Mouse (Mus musculus): ENCODE results near the gene Tmem141. TPM values are rescaled to one million over a fixed set of nuclear protein-coding genes. Genes with fewer than 3 reads are reported as not detected.

Tmem141 gene
- polyA plus RNA-seq, 1 experiment, result 0.15 TPM

DNA sequence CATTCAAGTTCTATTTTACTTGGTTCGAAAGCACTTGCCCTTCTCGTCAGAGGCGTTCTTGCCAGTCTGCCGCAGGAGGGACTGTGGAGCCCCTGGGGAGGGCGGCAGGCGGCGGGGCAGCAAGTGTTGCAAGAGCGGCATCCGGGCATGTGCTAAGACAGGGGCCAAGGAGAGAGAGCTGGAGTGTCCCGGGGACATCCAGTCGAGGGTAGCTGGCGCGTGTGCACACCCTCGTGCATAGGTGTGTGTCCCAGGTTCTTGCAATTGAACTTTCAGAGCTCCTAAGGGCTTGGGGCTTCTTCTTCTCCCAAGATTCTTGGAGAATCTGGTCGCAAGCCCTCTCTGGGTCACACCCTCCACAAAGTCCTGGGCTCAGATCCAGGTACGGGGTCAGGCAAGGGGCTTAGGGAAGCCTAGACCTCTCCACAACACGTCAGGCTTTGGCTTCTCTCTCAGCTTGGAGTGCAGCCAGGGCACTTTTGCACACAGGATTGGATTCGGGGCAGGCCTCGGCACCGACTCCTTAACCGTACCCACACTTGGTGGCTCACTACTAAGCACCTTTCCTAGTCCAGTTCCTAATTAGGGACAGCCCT lies 46.3 kb downstream of the Tmem141 start:
- peaks cover 51% of the 10 kb centered on the region for H3K4me1 ChIP-seq (ENCODE audit: control insufficient read depth)
- peaks cover 55% of the 10 kb centered on the region for H3K27me3 ChIP-seq (ENCODE audit: control insufficient read depth)
- TF ChIP-seq GATA1 (IDR thresholded peaks at IDR 0.05; ENCODE audit: low read length), result no peak
- no peak for TF ChIP-seq TAL1 (IDR thresholded peaks at IDR 0.05; ENCODE audit: low read length)

GRCm38 (mm10) chr2:25574579-25575431 lies 47.0 kb downstream of the Tmem141 start, which contains the start of the genes Mamdc4 and Phpt1:
TSS of gene Mamdc4 (minus strand) at chr2:25574845.
TSS of gene Phpt1 (minus strand) at chr2:25575224.
- H3K36me3 ChIP-seq (ENCODE audit: control insufficient read depth), result peaks cover 7% of the 10 kb centered on the region
- H3K27me3 ChIP-seq (ENCODE audit: control insufficient read depth), result peaks cover 48% of the 10 kb centered on the region
- peaks cover 50% of the 10 kb centered on the region for H3K4me1 ChIP-seq (ENCODE audit: control insufficient read depth)
- peak within 1 kb of the TSS; percentile 72 for H3K4me3 ChIP-seq (replicated peaks)
- no peak for TF ChIP-seq GATA1 (IDR thresholded peaks at IDR 0.05; ENCODE audit: low read length)
- TF ChIP-seq TAL1 (IDR thresholded peaks at IDR 0.05; ENCODE audit: low read length), result no peak
- H3K9me3 ChIP-seq (ENCODE audit: control insufficient read depth, low read length), result peaks cover 27% of the 10 kb centered on the region

More for the DNA sequence above, 46.3 kb downstream of the Tmem141 start:
- peaks cover 27% of the 10 kb centered on the region for H3K9me3 ChIP-seq (ENCODE audit: control insufficient read depth, low read length)
- H3K4me3 ChIP-seq (replicated peaks), result peak overlapping the region; percentile 72
- H3K36me3 ChIP-seq (ENCODE audit: control insufficient read depth), result peaks cover 3% of the 10 kb centered on the region; the same call in 1 of the 2 replicates

DNA sequence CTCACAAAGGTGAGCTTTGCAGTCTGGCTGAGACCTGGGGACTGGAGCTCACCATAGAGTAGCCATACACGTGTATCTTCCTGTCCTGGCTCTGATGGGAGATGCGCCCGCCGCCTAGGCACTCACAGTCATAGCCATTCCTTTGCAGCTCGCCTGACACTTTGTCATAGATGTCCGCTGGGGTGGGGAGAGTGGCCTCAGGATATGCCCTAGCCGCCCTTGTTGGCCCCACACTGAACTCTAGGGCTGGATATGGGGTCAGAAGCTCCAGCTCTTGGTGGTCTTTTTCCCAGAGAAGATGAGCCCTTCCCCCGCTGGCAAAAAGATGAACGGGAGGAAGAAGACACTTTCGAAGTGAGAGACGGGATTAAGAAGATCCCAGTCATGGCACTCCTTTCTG lies 47.7 kb downstream of the Tmem141 start:
- Histone ChIP-seq H3K9me3 (ENCODE audit: control insufficient read depth, low read length) (peaks cover 24% of the 10 kb centered on the region), H3K4me3 (replicated peaks) (peak overlapping the region; percentile 72), H3K27me3 (ENCODE audit: control insufficient read depth) (peaks cover 41% of the 10 kb centered on the region), H3K4me1 (ENCODE audit: control insufficient read depth) (peaks cover 48% of the 10 kb centered on the region), H3K36me3 (ENCODE audit: control insufficient read depth) (peaks cover 13% of the 10 kb centered on the region)
- TF ChIP-seq TAL1 (IDR thresholded peaks at IDR 0.05; ENCODE audit: low read length) (no peak), GATA1 (IDR thresholded peaks at IDR 0.05; ENCODE audit: low read length) (no peak)

- Histone ChIP-seq H3K27me3 (ENCODE audit: control insufficient read depth) (peaks cover 30% of the 10 kb centered on the region), H3K4me3 (replicated peaks) (no peak overlapping the region), H3K9me3 (ENCODE audit: control insufficient read depth, low read length) (peaks cover 13% of the 10 kb centered on the region), H3K4me1 (ENCODE audit: control insufficient read depth) (peaks cover 45% of the 10 kb centered on the region), H3K36me3 (ENCODE audit: control insufficient read depth) (peaks cover 17% of the 10 kb centered on the region)
- TF ChIP-seq GATA1 (IDR thresholded peaks at IDR 0.05; ENCODE audit: low read length) (no peak), TAL1 (IDR thresholded peaks at IDR 0.05; ENCODE audit: low read length) (no peak)
These were observed 48.7 kb downstream of the Tmem141 start for GRCm38 (mm10) chr2:25573068-25573467.

DNA sequence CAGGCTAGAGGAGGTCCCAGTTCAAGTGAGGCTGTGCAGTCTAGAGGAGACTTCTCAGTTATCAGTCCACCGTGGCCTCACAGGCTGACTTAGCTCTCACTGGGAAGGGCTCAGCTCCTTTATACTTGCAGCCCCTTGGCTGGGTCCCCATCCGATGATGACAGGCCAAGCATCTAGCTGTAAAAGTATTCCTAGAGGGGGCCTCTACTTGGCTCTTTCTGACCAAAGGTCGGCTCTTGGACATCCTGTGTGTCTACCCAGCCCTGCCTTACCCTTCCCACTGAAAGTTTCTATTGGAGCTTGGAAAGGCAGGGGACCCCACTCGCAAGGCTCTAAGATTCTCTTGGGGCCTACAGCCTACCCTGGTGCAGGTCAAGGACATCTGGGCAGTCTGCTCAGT lies 50.6 kb downstream of the Tmem141 start:
- H3K9me3 ChIP-seq (ENCODE audit: control insufficient read depth, low read length), result no peaks in the 10 kb centered on the region
- H3K4me1 ChIP-seq (ENCODE audit: control insufficient read depth), result peaks cover 40% of the 10 kb centered on the region
- TF ChIP-seq TAL1 (IDR thresholded peaks at IDR 0.05; ENCODE audit: low read length), result no peak
- TF ChIP-seq GATA1 (IDR thresholded peaks at IDR 0.05; ENCODE audit: low read length), result no peak
- peaks cover 12% of the 10 kb centered on the region for H3K27me3 ChIP-seq (ENCODE audit: control insufficient read depth)
- no peak overlapping the region for H3K4me3 ChIP-seq (replicated peaks)
- H3K36me3 ChIP-seq (ENCODE audit: control insufficient read depth), result peaks cover 24% of the 10 kb centered on the region

Other genes starting within 250 kb of the Tmem141 start
- gene Sapcd2, start 249.7 kb downstream of the Tmem141 start, polyA plus RNA-seq (2012), result 10.3 and 12.6 TPM in 2 replicates
- not detected in 2 replicates for gene Entpd2, start 226.1 kb downstream of the Tmem141 start, polyA plus RNA-seq (2012)
- 0.19 TPM in 1 of 2 replicates, not detected in the other for gene Npdc1, start 222.7 kb downstream of the Tmem141 start, polyA plus RNA-seq (2012)
- gene Fut7, start 198.7 kb downstream of the Tmem141 start, polyA plus RNA-seq (2012), result 0.06 TPM in 1 of 2 replicates, not detected in the other
- gene Abca2, start 193.3 kb downstream of the Tmem141 start, polyA plus RNA-seq (2012), result 0.09 and 0.11 TPM in 2 replicates
- gene Clic3, start 165.2 kb downstream of the Tmem141 start, polyA plus RNA-seq (2012), result not detected in 2 replicates
- 1.0 and 1.1 TPM in 2 replicates for gene Paxx, start 160.9 kb downstream of the Tmem141 start, polyA plus RNA-seq (2012)
- not detected in 2 replicates for gene Ptgds, start 152.0 kb downstream of the Tmem141 start, polyA plus RNA-seq (2012)
- gene Lcn12, start 128.1 kb downstream of the Tmem141 start, polyA plus RNA-seq (2012), result not detected in 2 replicates
- 3.9 and 4.7 TPM in 2 replicates for gene Fbxw5, start 121.3 kb downstream of the Tmem141 start, polyA plus RNA-seq (2012)
- gene C8g, start 120.3 kb downstream of the Tmem141 start, polyA plus RNA-seq (2012), result not detected in 2 replicates
- gene Traf2, start 75.1 kb downstream of the Tmem141 start, polyA plus RNA-seq (2012), result 0.84 and 0.95 TPM in 2 replicates
- gene Edf1, start 64.2 kb downstream of the Tmem141 start, polyA plus RNA-seq (2012), result 168 and 190 TPM in 2 replicates
- gene Mamdc4, start 47.2 kb downstream of the Tmem141 start, polyA plus RNA-seq (2012), result 0.09 and 0.38 TPM in 2 replicates
- 0.21 and 0.30 TPM in 2 replicates for gene Phpt1, start 46.8 kb downstream of the Tmem141 start, polyA plus RNA-seq (2012)
- 0.01 TPM in 1 of 2 replicates, not detected in the other for gene Ajm1, start 40.2 kb downstream of the Tmem141 start, polyA plus RNA-seq (2012)
- gene Rabl6, start 13.5 kb downstream of the Tmem141 start, polyA plus RNA-seq (2012), result 4.6 and 6.1 TPM in 2 replicates
- not detected in 2 replicates for gene Ccdc183, start 4.3 kb downstream of the Tmem141 start, polyA plus RNA-seq (2012)
- 0.80 and 0.94 TPM in 2 replicates for gene Fcna, start 6.0 kb upstream of the Tmem141 start, polyA plus RNA-seq (2012)
- gene Lcn8, start 31.1 kb upstream of the Tmem141 start, polyA plus RNA-seq (2012), result not detected in 2 replicates
- not detected in 2 replicates for gene Lcn5, start 35.9 kb upstream of the Tmem141 start, polyA plus RNA-seq (2012)
- gene Lcn6, start 54.8 kb upstream of the Tmem141 start, polyA plus RNA-seq (2012), result not detected in 2 replicates
- gene Lcn10, start 60.7 kb upstream of the Tmem141 start, polyA plus RNA-seq (2012), result not detected in 2 replicates
- not detected in 2 replicates for gene Obp2a, start 78.0 kb upstream of the Tmem141 start, polyA plus RNA-seq (2012)
- 0.37 and 0.53 TPM in 2 replicates for gene Bmyc, start 84.7 kb upstream of the Tmem141 start, polyA plus RNA-seq (2012)
- gene Obp2b, start 115.0 kb upstream of the Tmem141 start, polyA plus RNA-seq (2012), result not detected in 2 replicates
- gene Lcn3, start 143.6 kb upstream of the Tmem141 start, polyA plus RNA-seq (2012), result not detected in 2 replicates
- gene Lcn11, start 155.0 kb upstream of the Tmem141 start, polyA plus RNA-seq (2012), result not detected in 2 replicates
- not detected in 2 replicates for gene Gm13539, start 160.3 kb upstream of the Tmem141 start, polyA plus RNA-seq (2012)
- not detected in 2 replicates for gene Glt6d1, start 193.8 kb upstream of the Tmem141 start, polyA plus RNA-seq (2012)
- not detected in 2 replicates for gene Lcn9, start 201.1 kb upstream of the Tmem141 start, polyA plus RNA-seq (2012)
- not detected in 2 replicates for gene Sohlh1, start 225.2 kb upstream of the Tmem141 start, polyA plus RNA-seq (2012)
- not detected in 2 replicates for gene Kcnt1, start 241.7 kb upstream of the Tmem141 start, polyA plus RNA-seq (2012)

All from erythroblast, embryonic 14.5 days (primary cell).